Mouse (Mus musculus) liver, embryonic 11.5 days (tissue): ENCODE measurements around the gene Pcdh9. TPM values are rescaled to one million over a fixed set of nuclear protein-coding genes. Genes with fewer than 3 reads are reported as not detected.

Experiments used
- ATAC-seq: fragments of 200-750 bp; cut with Nextera tagmentation; replicated peaks from 2 replicates; pipeline ENCODE4 v1.8.0; 2017; ENCODE audit warnings: moderate number of reproducible peaks, mild to moderate bottlenecking, moderate TSS enrichment, moderate library complexity; ENCODE audit not compliant: low FRiP score
- DNase-seq: peaks from one replicate; pipeline ENCODE4 v3.0.0-alpha.2; 2017; ENCODE audit warnings: low spot score
- H3K27ac ChIP-seq: fragments of 300-500 bp; sonication (generic); 2 replicates; pipeline ENCODE4 v1.5.1; 2014; ENCODE audit warnings: mild to moderate bottlenecking, low read depth, low read length, control low read depth
- H3K27me3 ChIP-seq: fragments of 300-500 bp; sonication (generic); replicated peaks from 2 replicates; pipeline ENCODE4 v1.6.1; 2014; ENCODE audit warnings: low read length, mixed read lengths; ENCODE audit not compliant: control insufficient read depth, insufficient read depth
- H3K36me3 ChIP-seq: fragments of 300-500 bp; sonication (generic); 2 replicates; pipeline ENCODE4 v1.6.1; 2014; ENCODE audit warnings: mild to moderate bottlenecking, low read length, moderate library complexity, mixed read lengths; ENCODE audit not compliant: control insufficient read depth, insufficient read depth
- H3K4me1 ChIP-seq: fragments of 300-500 bp; sonication (generic); replicated peaks from 2 replicates; pipeline ENCODE4 v1.6.1; 2014; ENCODE audit warnings: low read length, mixed read lengths; ENCODE audit not compliant: control insufficient read depth, insufficient read depth
- H3K4me2 ChIP-seq: fragments of 300-500 bp; sonication (generic); 2 replicates; pipeline ENCODE4 v1.6.1; 2014; ENCODE audit warnings: mild to moderate bottlenecking, control low read depth, moderate library complexity
- H3K4me3 ChIP-seq: fragments of 300-500 bp; sonication (generic); 2 replicates; pipeline ENCODE4 v1.5.1; 2014; ENCODE audit warnings: low read depth, low read length, control low read depth
- H3K9ac ChIP-seq: fragments of 300-500 bp; sonication (generic); 2 replicates; pipeline ENCODE4 v1.6.1; 2014; ENCODE audit warnings: low read depth, low read length, control low read depth
- H3K9me3 ChIP-seq: fragments of 300-500 bp; sonication (generic); 2 replicates; pipeline ENCODE4 v1.6.1; 2016; ENCODE audit warnings: low read length, inconsistent platforms, mixed read lengths; ENCODE audit not compliant: control insufficient read depth
- WGBS: fragments of 180-500 bp; shearing (Covaris S2); extraction: QIAGEN DNeasy Blood & Tissue Kit; methylation state at CpG from one replicate; pipeline ENCODE4 v1.1.7; 2014; 5-methylcytosine and 5-hydroxymethylcytosine counted together
- polyA plus RNA-seq: library from polyadenylated mRNA; unstranded; fragments of >200 nt; fragmentation: Nextera tagmentation; extraction: Ambion mirVana; gene quantifications from 2 replicates; pipeline ENCODE4 v1.2.1, GENCODE M21; 2014

Pcdh9 gene
- polyA plus RNA-seq, 1 experiment from 2014 or later: 4.3 TPM

- WGBS: 80% methylated on average over 4 of the region's 4 CpGs
- Histone ChIP-seq H3K4me2 (no peak overlapping the region), H3K4me3 (no peak overlapping the region), H3K27me3 (no peaks in the 10 kb centered on the region), H3K4me1 (no peaks in the 10 kb centered on the region), H3K9me3 (no peaks in the 10 kb centered on the region), H3K36me3 (no peaks in the 10 kb centered on the region), H3K27ac (no peak overlapping the region), H3K9ac (no peak overlapping the region)
- DNase-seq: no peak
- ATAC-seq: no peak
Observed at GRCm38 (mm10) chr14:93374181-93374580, 516.3 kb downstream of the Pcdh9 start.

GRCm38 (mm10) chr14:93354150-93354549 lies 536.3 kb downstream of the Pcdh9 start:
- Histone ChIP-seq H3K36me3 (no peaks in the 10 kb centered on the region), H3K27me3 (no peaks in the 10 kb centered on the region), H3K27ac (no peak overlapping the region), H3K9me3 (no peaks in the 10 kb centered on the region), H3K4me3 (no peak overlapping the region), H3K4me2 (no peak overlapping the region), H3K9ac (no peak overlapping the region), H3K4me1 (no peaks in the 10 kb centered on the region)
- no peak for ATAC-seq
- no peak for DNase-seq
- WGBS: 77% methylated on average over 3 of the region's 3 CpGs

GRCm38 (mm10) chr14:93350906-93351305 lies 539.6 kb downstream of the Pcdh9 start:
- Histone ChIP-seq H3K4me1 (no peaks in the 10 kb centered on the region), H3K4me3 (no peak overlapping the region), H3K36me3 (no peaks in the 10 kb centered on the region), H3K27me3 (no peaks in the 10 kb centered on the region), H3K9me3 (no peaks in the 10 kb centered on the region), H3K27ac (no peak overlapping the region), H3K9ac (no peak overlapping the region), H3K4me2 (no peak overlapping the region)
- no peak for ATAC-seq
- 81% methylated on average over 6 of the region's 6 CpGs for WGBS
- DNase-seq: no peak

GRCm38 (mm10) chr14:93349166-93349565 lies 541.3 kb downstream of the Pcdh9 start:
- H3K36me3 ChIP-seq: no peaks in the 10 kb centered on the region
- no peak overlapping the region for H3K27ac ChIP-seq
- H3K4me2 ChIP-seq: no peak overlapping the region
- H3K4me3 ChIP-seq: no peak overlapping the region
- DNase-seq (no peak), ATAC-seq (no peak)
- H3K9me3 ChIP-seq: no peaks in the 10 kb centered on the region
- 78% methylated on average over 7 of the region's 7 CpGs for WGBS
- no peak overlapping the region for H3K9ac ChIP-seq
- H3K27me3 ChIP-seq: no peaks in the 10 kb centered on the region
- no peaks in the 10 kb centered on the region for H3K4me1 ChIP-seq

GRCm38 (mm10) chr14:93347031-93347430 lies 543.4 kb downstream of the Pcdh9 start:
- Histone ChIP-seq H3K9ac (no peak overlapping the region), H3K27ac (no peak overlapping the region), H3K4me3 (no peak overlapping the region), H3K27me3 (no peaks in the 10 kb centered on the region), H3K4me1 (no peaks in the 10 kb centered on the region), H3K9me3 (no peaks in the 10 kb centered on the region), H3K4me2 (no peak overlapping the region), H3K36me3 (no peaks in the 10 kb centered on the region)
- 37% methylated on average over 2 of the region's 2 CpGs for WGBS
- DNase-seq: no peak
- ATAC-seq: no peak

- DNase-seq: no peak
- Histone ChIP-seq H3K27me3 (no peaks in the 10 kb centered on the region), H3K9ac (no peak overlapping the region), H3K4me2 (no peak overlapping the region), H3K4me1 (no peaks in the 10 kb centered on the region), H3K4me3 (no peak overlapping the region), H3K9me3 (no peaks in the 10 kb centered on the region), H3K36me3 (no peaks in the 10 kb centered on the region), H3K27ac (no peak overlapping the region)
- no peak for ATAC-seq
- 58% methylated on average over 3 of the region's 3 CpGs for WGBS
Observed at GRCm38 (mm10) chr14:93342781-93343180, 547.7 kb downstream of the Pcdh9 start.

- Histone ChIP-seq H3K27me3 (no peaks in the 10 kb centered on the region), H3K9ac (no peak overlapping the region), H3K9me3 (no peaks in the 10 kb centered on the region), H3K4me1 (no peaks in the 10 kb centered on the region), H3K36me3 (no peaks in the 10 kb centered on the region), H3K4me2 (no peak overlapping the region), H3K27ac (no peak overlapping the region), H3K4me3 (no peak overlapping the region)
- ATAC-seq (no peak), DNase-seq (no peak)
- 65% methylated on average over 5 of the region's 5 CpGs for WGBS
Observed at GRCm38 (mm10) chr14:93341390-93341789, 549.1 kb downstream of the Pcdh9 start.

- ATAC-seq (no peak), DNase-seq (no peak)
- H3K27ac ChIP-seq: no peak overlapping the region
- H3K4me3 ChIP-seq: no peak overlapping the region
- no peaks in the 10 kb centered on the region for H3K36me3 ChIP-seq
- no peaks in the 10 kb centered on the region for H3K4me1 ChIP-seq
- H3K27me3 ChIP-seq: no peaks in the 10 kb centered on the region
- no peak overlapping the region for H3K4me2 ChIP-seq
- H3K9ac ChIP-seq: no peak overlapping the region
- no peaks in the 10 kb centered on the region for H3K9me3 ChIP-seq
Observed at GRCm38 (mm10) chr14:93329247-93329646, 561.2 kb downstream of the Pcdh9 start.

GRCm38 (mm10) chr14:93317393-93317792 lies 573.1 kb downstream of the Pcdh9 start:
- Histone ChIP-seq H3K4me2 (no peak overlapping the region), H3K27me3 (no peaks in the 10 kb centered on the region), H3K9me3 (no peaks in the 10 kb centered on the region), H3K4me3 (no peak overlapping the region), H3K36me3 (no peaks in the 10 kb centered on the region), H3K4me1 (no peaks in the 10 kb centered on the region), H3K9ac (no peak overlapping the region), H3K27ac (no peak overlapping the region)
- DNase-seq (no peak), ATAC-seq (no peak)
